Mouse (Mus musculus) brain, adult 2 months (tissue): Measurements from ENCODE around the gene Vps13d.
"Not testable (repeated sequence)": the region's sequence is repeated elsewhere in the genome, so short reads cannot be mapped to it uniquely, and the experiment has no call there.

Source experiments
- DNase-seq: peaks from one replicate; pipeline ENCODE4 v3.0.0; 2011; ENCODE audit warnings: low read depth, low spot score

Vps13d gene

DNA sequence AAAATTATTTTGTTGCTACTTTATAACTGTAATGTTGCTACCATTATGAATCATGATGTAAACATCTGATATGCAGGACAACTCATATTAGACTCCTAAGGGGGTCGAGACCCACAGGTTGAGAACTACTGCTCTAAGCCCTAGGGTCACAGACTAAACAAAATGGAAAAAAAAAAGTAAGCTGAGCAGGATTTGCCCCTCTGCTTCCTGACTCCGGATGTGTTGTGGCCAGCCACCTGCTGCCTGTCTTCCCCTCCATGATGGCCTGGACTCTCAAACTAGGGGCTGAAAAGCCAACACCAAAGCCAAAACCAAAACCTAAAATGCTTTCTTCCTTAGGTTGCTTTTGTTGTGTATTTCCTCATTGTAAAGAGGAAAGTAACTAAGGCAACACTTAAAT lies 16.3 kb upstream of the Vps13d start:
- no peak for DNase-seq

DNA sequence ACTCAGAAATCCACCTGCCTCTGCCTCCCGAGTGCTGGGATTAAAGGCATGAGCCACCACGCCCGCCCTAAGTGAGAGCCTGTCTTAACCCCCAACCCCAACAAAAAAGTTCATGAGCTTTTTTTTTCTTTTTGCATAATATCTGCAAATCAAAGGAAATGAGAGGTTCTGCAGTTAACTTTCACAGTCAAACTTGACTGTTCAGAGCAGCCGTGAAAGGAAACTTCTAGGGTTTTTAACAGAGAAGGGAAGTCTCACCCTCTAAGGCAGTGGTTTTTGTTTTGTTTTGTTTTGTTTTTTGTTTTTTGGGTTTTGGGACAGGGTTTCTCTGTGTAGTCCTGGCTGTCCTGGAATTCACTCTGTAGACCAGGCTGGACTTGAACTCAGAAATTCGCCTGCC lies 15.8 kb upstream of the Vps13d start:
- DNase-seq: no peak

DNA sequence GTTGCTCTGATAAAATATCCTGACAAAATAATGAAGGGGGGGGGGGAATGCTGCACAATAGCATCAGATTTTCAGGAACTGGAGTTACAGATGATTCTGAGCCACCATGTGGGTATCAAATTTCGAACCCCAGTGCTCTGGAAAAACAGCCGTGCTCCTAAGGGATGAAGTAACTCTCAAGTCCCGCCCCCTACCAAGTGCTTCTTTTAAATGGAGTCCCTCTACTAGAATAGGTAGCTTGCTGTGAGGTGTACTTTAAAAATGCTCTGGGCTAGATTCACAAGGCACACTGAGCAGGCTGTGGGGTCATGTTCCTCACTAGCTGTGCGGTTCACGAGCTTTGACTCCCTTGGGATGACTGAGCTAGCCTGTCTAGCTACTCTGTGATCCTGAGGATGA lies 14.9 kb upstream of the Vps13d start:
- DNase-seq: no peak

DNA sequence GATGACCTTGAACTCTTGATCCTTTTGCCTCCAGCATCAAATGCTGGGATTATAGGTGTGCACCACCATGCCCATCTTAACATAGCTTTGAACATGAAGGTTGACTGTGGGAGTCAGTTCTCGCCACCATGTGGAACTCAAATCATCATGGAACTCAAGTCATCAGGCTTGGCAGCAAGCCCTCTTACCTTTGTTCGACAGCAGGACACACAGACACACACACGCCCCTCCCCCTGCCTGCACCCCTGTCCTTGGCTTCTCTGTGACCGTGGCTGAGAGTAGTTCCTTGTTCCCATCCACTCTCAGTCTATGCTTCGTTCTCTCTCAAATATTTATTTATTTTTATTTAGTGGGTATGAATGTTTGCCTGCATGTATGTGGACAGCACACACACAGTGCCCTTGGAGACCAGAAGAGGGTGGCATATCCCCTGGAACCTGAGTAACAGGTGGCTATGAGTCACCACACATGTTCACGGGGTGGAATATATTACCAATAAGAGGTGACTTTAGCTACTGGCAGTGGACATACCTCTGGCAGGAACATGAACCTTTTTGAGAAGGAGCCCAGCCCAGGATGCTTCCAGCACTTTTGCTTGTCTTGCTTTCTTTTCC lies 14.4 kb upstream of the Vps13d start:
- no peak for DNase-seq

DNA sequence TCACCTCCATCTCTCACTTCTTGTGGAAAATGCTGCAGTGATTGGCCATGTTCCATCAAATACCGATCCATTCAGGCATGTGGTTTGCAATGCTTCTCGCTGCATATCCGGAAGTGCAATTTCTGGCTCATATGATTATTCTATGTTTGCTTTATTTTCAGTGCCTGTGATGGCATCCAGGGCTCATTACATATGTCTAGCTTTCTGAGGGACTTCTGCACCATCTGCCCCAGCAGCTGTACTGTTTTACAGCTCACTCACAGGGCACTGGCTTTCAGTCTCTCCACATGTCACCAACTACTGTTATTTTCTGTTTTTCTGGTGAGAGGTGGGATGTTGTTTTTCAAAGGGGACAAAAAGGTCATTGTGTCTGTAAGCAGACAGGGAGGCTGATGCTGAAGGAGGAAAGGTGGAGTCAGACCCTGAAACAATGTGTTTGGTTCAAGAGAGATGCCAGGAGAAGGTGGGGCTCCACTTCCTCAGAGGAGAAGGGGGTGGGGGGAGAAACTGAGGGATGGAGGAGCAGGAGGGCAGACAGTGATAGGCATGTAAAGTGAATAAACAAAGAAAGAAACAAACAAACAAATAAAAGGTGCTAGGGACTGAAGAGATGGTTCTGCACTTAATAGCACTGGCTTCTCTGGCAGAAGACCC lies 13.0 kb upstream of the Vps13d start:
- DNase-seq: peak; percentile 61

DNA sequence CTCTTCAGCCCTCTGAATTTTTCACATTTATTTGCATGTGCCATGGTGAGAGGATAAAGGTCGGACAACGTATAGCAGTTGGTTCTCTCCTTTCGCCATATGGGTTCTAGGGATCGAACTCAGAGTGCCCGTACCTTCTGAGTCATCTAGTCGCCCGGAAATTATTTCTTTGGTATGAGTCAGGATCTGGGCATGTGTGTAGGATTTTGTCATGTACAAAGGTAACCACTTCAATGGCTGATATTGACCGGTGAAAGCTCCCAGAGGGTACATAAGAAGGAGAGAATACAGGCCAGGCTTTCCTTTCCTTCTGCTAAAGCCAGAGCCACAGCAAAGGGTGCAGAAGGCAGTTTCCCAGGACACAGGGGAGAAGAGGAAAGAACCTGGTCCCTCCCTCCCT lies 10.0 kb upstream of the Vps13d start:
- DNase-seq: no peak

DNA sequence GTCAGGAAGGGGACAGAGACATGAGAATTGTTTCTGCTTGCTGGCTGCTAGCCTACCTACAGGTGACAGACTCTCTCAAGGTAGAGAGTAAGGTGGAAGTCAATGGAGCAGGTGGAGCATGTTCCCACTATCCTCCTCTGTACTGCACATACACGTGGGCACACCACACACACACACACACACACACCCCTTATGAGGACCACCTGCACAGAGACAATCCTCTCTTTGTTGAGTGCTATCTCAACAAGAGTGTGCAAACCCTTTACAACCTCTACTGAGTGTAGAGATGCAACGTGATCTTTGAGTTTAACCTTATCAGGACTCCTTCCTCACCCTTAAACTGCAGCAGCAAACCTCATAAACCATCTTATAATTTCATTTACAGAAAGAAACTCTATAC lies 8.5 kb upstream of the Vps13d start:
- no peak for DNase-seq

DNA sequence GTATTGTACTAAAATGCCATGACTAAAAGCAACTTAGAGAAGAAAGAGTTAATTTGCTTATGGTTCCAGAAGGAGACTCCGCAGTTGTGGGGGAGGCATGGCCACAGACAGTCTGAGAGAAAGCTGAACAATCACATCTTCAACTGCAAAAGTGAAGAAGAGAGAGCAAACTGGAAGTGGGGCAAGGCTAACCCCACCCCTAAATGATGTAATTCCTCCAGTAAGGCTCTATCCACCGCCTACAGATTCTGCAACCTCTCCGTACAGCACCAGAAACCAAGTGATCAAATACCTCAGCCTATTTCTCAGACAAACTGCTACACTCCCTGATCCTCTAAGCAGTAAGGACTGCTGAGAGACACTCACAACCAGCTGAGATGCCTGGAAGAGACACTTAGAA lies 6.6 kb upstream of the Vps13d start:
- DNase-seq: peak; percentile 28

DNA sequence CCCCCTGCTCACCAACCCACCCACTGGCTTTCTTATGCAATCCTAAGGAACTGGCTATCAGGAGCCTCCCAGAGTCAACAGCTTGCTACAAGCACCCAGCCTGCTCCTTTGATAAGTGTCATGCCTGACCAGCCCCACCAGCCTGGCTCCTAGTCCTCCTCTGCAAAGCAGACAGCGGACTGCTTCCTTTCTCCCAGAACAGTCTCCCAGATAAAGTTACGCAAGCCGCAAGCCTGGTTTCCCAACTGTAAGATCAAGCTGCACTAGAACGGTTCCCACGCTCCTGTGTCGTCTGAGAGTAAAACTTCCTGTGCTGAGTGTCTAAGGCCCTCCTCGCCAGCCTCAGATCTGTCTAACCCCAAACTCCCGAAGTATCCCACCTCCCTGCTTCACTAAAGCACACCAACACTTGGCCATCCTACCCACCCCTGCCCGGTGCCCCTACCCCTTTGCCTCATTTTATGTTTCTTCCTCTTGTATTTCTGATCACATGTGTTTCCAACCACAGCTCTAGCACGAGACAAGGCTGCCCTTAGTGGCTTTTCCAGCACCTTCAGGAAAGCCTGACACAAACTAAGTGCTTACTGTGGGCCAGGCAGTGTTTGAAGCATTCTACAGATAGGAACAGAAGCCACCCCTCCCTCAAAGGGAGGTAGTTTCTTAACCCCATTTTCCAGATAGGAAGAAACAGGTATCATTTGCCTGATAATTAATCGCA lies 5.3 kb upstream of the Vps13d start:
- DNase-seq: peak; percentile 68

DNA sequence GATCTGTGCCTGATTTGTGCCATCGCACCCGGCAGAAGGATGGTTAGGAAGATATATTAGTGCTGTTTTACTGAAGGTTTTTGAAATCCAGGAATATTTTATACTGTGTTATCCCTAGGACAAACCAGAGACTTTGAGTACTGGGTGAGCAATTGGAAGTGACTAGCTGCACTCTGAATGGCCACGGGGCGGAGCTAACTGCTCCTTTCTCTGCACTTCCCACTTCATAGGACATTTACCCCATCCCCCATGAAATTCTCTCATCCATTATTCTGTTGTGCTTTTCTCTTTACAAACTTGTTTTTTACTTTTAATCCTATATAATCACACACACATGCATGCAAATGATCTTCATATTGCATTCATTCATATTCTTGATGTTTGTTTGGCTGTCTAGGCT lies 1.8 kb upstream of the Vps13d start:
- DNase-seq: no peak

DNA sequence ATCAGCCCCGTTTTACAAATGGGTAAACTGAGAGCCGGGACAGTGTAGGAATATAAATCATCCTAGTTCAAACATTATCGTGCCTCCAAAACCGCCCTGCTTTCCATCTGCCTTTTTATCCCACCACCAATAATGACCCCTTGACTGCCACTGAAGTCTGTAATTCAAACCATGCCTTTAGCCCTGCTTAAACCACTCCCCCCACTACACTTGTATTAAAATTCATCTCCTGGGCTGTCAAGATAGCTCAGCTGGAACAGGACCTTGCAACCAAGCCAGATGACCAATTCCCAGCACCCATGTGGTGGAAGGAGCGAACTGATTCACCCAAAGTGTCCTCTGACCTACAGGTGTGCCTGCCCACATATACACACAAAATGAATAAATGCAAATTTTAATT lies 367 bp upstream of the Vps13d start:
- no peak for DNase-seq

DNA sequence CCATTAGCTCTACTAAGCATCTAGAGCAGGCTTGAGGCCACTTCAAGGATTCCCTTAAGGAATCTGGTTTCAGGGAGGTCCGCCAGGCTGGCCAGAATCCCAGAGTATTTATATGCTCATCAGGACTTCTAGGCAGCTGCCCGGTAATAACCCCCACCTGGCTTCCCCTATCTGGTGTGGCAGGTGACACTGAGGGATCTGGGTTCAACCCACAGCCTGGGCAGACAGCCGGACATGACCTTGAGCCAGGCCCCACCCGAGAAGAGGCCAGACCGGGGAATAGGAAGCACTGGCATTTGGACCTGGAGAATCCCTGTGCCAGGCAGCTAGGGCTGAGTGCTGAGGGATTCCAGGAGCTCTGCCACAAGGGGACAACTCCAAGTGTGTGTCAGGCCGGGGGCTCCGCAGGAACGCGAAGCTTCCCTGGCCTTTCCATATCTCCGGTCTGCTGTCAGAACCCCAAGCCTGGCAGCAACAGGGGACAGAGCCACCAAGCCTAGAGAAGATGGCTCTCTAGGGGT lies 754 bp downstream of the Vps13d start:
- DNase-seq: peak; percentile 54

DNA sequence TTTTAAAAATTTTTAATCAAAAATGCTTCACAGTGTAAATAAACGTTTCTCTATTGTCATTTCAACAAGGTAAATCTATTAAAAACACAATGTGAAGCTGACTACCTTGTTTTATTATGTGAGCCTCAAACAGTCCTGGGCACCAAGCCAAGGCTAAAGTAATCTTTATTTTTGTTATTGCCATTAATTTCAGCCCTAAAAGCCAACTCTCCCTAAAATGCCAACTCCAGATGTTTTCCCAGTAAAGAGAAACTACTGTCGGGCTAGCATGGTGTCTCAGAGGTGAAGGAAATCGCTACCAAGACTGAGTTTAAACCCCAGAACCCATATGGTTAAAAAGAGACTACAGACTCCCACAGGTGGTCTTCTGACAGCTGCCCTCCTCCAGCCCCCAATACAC lies 1.4 kb downstream of the Vps13d start:
- DNase-seq: no peak

DNA sequence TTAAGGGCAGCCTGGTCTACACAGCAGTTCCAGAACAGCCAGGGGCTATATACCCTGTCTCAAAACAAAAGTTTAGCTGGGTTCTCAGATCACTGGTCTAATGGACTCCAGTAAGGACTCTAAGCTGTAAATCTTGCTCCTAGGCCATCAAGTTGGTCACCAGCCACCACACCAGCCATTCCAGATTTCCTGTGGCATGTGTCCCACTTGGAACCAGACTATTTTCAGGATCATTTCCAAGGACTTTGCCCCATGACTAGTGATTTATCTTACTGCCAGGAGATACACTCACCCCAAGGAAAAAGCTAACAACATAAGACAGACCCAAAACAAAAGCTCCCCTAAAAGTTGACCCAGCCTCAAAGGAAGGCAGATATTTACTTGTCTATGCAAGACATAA lies 2.1 kb downstream of the Vps13d start:
- peak; percentile 32 for DNase-seq

DNA sequence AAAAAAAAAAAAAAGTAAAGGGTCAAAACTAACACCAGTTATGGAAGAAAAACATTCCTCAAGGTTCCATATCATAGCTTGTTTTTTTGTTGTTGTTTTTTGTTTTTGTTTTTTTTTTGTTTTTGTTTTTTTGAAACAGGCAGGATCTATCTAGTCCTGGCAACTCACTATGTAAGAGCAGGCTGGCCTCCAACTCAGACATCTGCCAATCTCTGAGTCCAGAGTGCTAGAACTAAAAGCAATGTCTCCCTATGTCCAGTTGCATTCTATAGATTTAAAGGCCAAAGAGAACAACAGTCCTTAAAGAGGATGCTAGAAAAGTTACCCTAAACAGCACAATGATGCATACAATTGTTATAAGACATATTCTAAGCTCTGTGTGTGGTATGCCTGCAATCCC lies 6.2 kb downstream of the Vps13d start:
- DNase-seq: no peak

DNA sequence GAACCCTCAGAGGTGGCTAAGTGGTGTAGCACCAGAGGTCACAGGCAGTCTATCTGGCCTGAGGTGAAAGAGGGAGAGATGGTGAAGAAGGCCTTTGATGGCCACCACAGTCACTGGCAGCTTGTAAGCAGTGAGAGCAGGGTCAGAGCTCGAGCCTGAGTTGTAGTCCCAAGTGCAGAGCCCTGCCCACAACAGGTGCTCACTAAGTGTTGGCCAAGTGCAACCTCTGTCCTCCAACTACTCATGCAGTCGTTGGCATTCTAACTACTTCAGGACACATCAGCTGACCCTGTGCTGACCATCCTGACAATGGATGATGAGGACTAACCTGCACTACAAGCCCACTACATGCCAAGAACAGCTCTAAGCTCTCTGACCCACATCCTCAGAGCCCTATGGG lies 7.2 kb downstream of the Vps13d start:
- DNase-seq: no peak

DNA sequence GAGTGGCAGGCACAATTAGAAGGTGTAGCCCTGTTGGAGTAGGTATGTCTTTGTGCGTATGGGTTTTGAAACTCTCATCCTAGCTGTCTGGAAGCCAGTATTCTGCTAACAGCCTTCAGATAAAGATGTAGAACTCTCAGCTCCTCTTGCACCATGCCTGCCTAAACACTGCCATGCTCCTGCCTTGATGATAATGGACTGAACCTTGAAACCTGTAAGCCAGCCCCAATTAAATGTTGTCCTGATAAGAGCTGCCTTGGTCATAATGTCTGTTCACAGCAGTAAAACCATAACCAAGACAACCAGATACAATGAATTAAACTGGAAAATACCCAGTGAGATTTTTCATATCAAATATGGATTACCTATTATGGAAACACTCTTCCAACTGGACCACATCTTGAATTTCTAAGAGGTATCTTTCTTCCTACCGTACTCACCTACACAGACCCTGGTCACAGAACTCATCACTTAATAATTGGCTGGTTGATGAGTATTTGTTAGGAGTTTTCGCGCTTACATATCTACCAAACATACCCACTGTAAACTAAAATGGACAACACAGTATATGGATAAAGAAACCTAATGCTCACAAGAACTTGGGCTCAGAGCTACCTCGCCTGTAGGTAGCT lies 15.8 kb downstream of the Vps13d start:
- DNase-seq: no peak

DNA sequence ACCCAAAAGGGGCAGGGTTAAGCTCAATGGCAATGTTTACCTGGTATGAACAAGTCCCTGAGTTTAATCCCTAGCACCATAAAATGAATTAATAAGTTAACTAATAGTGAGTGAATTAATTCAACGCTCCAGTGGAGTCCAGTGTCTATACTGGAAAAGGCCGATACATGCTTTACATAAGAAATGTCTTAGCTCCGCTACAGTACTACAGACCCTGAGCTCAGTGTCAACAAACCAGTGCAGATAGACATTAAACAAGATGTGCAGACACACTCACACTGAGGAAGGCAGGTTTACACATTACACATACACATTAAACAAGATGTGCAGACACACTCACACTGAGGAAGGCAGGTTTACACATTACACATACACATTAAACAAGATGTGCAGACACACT lies 29.3 kb downstream of the Vps13d start:
- not testable (repeated sequence) for DNase-seq

DNA sequence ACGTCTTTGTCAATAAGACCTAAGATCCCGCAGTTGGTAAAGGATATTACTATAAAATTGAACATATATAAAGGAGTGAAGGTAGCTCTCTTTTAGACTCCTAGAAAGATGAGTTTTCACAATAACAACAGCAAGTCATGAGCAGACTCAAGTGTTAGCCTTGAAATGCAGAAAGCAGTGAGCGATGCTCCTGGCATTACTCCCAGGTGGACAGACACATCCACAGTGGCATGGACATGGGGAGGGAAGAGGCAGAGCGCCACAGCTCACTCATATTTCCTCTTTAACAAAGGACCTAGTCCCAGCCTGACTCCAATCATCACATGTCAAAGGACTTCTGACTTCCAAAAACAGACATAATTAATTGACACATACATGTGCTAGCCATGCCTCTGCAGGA lies 30.7 kb downstream of the Vps13d start:
- DNase-seq: no peak

DNA sequence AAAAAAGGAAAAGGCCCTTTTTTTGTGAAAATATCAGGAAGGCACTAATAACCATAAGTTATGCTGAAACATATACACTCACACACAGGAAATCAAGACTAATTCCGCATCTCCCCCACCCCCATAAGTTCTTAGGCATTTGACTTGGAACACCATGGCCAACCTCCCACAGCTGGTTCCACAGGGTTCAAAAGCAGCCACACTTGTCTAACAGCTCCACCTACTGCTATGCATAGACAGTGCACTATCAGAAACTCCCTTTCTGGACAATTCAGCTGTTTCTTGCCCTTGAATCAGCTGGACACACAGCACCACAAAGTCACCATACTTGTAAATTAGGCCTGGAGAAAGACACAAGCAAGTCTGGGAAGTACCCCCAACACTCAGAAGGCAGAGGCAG lies 33.6 kb downstream of the Vps13d start:
- peak; percentile 51 for DNase-seq

DNA sequence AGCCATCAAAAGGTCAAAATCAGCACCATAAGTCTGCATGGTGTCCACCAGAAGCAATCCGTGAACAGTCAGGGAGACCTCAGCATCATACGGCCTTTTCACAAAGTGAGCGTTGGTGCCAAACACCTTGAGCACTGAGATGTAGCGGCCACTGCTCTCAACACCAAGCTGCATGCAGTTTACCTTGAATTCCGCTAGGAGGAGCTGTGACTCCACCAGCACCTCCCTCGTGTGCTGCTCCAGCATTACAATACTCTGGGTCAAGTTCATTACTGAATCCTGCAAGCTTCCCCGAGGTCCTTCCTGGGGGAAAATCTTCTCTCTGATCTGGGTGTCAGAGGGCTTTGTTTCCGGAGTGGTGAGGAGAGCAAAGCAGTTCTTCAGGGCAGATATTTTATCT lies 38.8 kb downstream of the Vps13d start:
- DNase-seq: peak; percentile 77

DNA sequence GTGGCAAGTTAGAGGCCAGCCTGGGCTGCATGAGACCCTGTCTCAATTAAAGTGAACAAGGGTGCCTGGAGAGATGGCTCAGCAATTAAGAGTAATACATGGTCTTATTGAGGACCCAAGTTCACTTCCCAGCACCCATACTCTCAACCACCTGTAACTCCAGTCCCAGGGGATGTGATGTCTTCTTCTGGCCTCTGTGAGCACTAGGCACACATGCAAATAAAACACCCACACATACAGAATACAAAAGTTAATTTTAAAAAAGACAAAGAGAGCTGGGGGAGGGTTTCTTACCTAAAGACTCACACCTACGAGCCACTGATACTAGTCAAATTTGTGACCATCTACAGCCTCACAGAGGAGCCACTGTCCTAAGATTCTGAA lies 43.7 kb downstream of the Vps13d start:
- DNase-seq: no peak
